Mouse (Mus musculus) forebrain, embryonic 14.5 days (tissue): ENCODE results near the gene Tex35. TPM values are rescaled to one million over a fixed set of nuclear protein-coding genes. Genes with fewer than 3 reads are reported as not detected.

Experiments
- ATAC-seq: fragments of 200-750 bp; cut with Nextera tagmentation; 2 replicates; pipeline ENCODE4 v1.8.0; 2017; ENCODE audit warnings: mild to moderate bottlenecking, moderate library complexity
- DNase-seq: peaks from one replicate; pipeline ENCODE4 v3.0.0-alpha.2; 2015; ENCODE audit warnings: low spot score
- H3K27ac ChIP-seq: fragments of 300-500 bp; sonication (generic); 2 replicates; pipeline ENCODE4 v1.5.1; 2014; ENCODE audit warnings: low read depth, mild to moderate bottlenecking, control low read depth, low read length, moderate library complexity
- H3K27me3 ChIP-seq: fragments of 300-500 bp; sonication (generic); replicated peaks from 2 replicates; pipeline ENCODE4 v1.6.1; 2014; ENCODE audit warnings: low read length, control low read depth, mixed read lengths; ENCODE audit not compliant: control insufficient read depth, insufficient read depth
- H3K36me3 ChIP-seq: fragments of 300-500 bp; sonication (generic); 2 replicates; pipeline ENCODE4 v1.6.1; 2014; ENCODE audit warnings: low read length, control low read depth; ENCODE audit not compliant: control insufficient read depth, insufficient read depth
- H3K4me1 ChIP-seq: fragments of 300-500 bp; sonication (generic); 2 replicates; pipeline ENCODE4 v1.6.1; 2014; ENCODE audit warnings: antibody characterized with exemption, low read length, control low read depth; ENCODE audit not compliant: control insufficient read depth, insufficient read depth
- H3K4me2 ChIP-seq: fragments of 300-500 bp; sonication (generic); 2 replicates; pipeline ENCODE4 v1.6.1; 2014; ENCODE audit warnings: mild to moderate bottlenecking, control low read depth, low read length
- H3K4me3 ChIP-seq: fragments of 300-500 bp; sonication (generic); 2 replicates; pipeline ENCODE4 v1.5.1; 2014; ENCODE audit warnings: low read depth, low read length, control low read depth
- H3K9ac ChIP-seq: fragments of 300-500 bp; sonication (generic); 2 replicates; pipeline ENCODE4 v1.6.1; 2014; ENCODE audit warnings: mild to moderate bottlenecking, low read length, control low read depth, moderate library complexity
- H3K9me3 ChIP-seq: fragments of 300-500 bp; sonication (generic); replicated peaks from 2 replicates; pipeline ENCODE4 v1.6.1; 2016; ENCODE audit warnings: low read length, control low read depth, mixed read lengths; ENCODE audit not compliant: control insufficient read depth
- WGBS: fragments of 180-500 bp; shearing (Covaris S2); extraction: QIAGEN DNeasy Blood & Tissue Kit; methylation state at CpG from one replicate; pipeline ENCODE4 v1.1.7; 2014; 5-methylcytosine and 5-hydroxymethylcytosine counted together
- polyA plus RNA-seq: library from polyadenylated mRNA; unstranded; fragments of >200 nt; fragmentation: Nextera tagmentation; extraction: Ambion mirVana; gene quantifications from 2 replicates; pipeline ENCODE4 v1.2.1, GENCODE M21; 2014

Tex35 gene
- polyA plus RNA-seq, 1 experiment from 2014 or later: not detected

DNA sequence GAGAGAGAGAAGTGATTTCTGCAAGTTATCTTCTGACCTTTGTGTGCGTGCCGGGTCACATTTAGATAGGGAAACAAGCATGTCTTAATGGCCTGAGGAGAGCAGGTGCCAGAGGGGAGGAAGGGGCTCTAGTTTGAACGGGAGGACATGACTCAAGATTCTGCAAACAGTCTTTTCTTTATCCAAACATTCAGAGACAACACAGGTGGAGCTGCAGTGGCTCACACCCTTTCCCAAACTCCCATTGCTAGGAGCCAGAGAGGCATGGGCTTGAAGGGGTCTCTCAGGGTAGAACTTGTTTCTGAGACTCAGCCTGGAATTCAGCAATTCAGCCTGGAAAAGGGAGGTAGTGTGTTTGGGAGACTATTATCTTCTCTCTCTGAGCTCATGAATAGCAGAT lies 15.4 kb upstream of the Tex35 start:
- DNase-seq (no peak), ATAC-seq (no peak)
- Histone ChIP-seq H3K9ac (no peak overlapping the region), H3K4me2 (no peak overlapping the region), H3K27me3 (no peaks in the 10 kb centered on the region), H3K9me3 (no peaks in the 10 kb centered on the region), H3K4me1 (no peaks in the 10 kb centered on the region), H3K36me3 (no peaks in the 10 kb centered on the region), H3K4me3 (no peak overlapping the region), H3K27ac (no peak overlapping the region)
- 93% methylated on average over 3 of the region's 3 CpGs for WGBS

DNA sequence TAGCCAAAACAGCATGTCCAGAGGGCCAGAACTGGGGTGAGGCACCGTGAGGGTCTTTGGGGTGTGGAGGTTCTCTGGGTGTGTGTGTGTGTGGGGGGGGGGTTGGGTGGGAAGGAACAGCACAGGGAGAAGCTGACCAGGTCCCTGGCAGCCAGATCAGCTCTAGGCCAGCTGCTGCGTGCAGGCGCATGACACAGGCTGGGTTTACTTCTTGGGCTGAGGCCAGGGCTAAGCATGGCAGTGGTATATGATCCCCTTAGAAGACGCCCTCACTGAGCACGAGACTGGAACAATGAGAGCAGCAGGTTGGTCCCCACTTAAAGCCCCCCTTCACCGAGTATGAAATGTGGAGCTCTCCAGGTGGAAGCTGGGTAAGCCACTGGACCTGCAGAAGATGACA lies 10.7 kb upstream of the Tex35 start:
- no peak overlapping the region for H3K27ac ChIP-seq
- 85% methylated on average over 6 of the region's 6 CpGs for WGBS
- H3K4me2 ChIP-seq: no peak overlapping the region
- no peaks in the 10 kb centered on the region for H3K4me1 ChIP-seq
- H3K36me3 ChIP-seq: no peaks in the 10 kb centered on the region
- DNase-seq: no peak
- H3K9ac ChIP-seq: no peak overlapping the region
- H3K9me3 ChIP-seq: no peaks in the 10 kb centered on the region
- H3K27me3 ChIP-seq: no peaks in the 10 kb centered on the region
- ATAC-seq: no peak
- H3K4me3 ChIP-seq: no peak overlapping the region

DNA sequence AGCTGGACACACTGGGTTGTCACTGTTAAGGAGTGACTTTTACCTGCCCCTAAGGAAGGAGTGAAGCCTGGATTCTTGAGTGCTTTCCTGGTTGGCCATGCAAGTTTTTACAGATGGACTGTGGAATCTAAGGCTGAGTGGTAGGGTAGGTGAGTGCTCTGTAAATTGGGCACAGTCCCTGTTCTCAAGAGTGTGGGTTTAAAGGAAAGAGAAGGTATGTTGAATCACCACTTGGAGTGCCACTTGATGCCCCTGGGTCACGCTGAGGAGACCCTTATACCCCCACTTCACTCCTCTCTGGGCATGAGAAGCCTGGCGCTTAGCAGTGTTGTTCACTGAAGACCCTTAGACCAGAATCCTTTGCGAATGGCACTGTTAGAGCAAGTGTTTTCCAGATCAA lies 9.0 kb upstream of the Tex35 start:
- Histone ChIP-seq H3K9ac (no peak overlapping the region), H3K36me3 (no peaks in the 10 kb centered on the region), H3K27me3 (no peaks in the 10 kb centered on the region), H3K27ac (no peak overlapping the region), H3K9me3 (no peaks in the 10 kb centered on the region), H3K4me3 (no peak overlapping the region), H3K4me2 (no peak overlapping the region), H3K4me1 (no peaks in the 10 kb centered on the region)
- DNase-seq: no peak
- 92% methylated on average over 3 of the region's 3 CpGs for WGBS
- no peak for ATAC-seq

DNA sequence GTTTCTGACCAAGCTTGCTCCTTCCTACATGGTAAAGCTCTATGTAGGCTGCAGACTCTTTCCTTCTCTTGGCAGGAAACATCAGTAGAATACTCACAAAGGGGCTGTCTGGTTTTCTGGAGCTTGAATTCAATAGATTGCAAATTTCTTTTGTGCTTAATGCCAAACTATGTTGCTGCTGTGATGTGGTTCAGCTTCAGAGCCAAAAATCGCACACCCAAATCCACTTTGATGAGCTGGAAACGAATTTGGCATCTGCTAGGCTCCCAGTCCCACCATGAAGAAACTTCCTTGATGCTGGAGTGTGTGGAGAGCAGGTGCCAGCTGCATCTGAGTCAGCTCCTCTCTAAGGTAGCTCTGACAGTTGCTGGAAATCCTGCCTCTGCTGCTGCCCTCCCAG lies 6.0 kb upstream of the Tex35 start:
- H3K36me3 ChIP-seq: no peaks in the 10 kb centered on the region
- H3K4me3 ChIP-seq: no peak overlapping the region
- H3K9ac ChIP-seq: no peak overlapping the region
- DNase-seq: peak; percentile 51
- WGBS: 57% methylated on average over 2 of the region's 2 CpGs
- no peak overlapping the region for H3K4me2 ChIP-seq
- H3K4me1 ChIP-seq: no peaks in the 10 kb centered on the region
- H3K27ac ChIP-seq: no peak overlapping the region
- H3K9me3 ChIP-seq: no peaks in the 10 kb centered on the region
- ATAC-seq: no peak
- H3K27me3 ChIP-seq: no peaks in the 10 kb centered on the region

DNA sequence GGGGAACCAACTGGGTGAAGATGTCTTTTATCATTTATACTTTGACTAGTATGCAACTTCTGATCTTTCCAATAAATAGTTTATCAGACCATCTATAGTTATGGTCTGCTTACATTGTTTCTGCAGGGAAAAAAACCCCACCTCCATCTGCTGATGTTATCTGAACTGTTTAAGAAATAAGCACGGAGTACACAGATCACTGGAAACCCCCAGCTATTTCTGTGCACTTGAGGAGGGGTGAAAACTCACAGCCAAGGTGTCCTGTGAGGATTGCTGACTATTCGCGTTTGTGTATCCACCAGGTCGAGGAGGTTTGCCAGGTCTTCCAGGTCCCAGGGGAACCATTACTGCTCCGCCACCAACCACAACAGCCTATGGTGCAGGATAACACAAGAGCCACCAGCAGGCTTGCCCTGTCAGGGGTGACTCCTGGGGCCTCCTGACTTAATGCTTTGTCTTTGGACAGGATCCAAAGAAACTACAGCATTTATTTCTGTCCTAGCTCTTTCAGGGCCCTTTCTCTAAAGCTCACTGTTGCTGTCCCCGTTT lies 1.9 kb upstream of the Tex35 start:
- Histone ChIP-seq H3K27ac (no peak overlapping the region), H3K4me2 (no peak overlapping the region), H3K4me3 (no peak overlapping the region), H3K9me3 (no peaks in the 10 kb centered on the region), H3K4me1 (no peaks in the 10 kb centered on the region), H3K9ac (no peak overlapping the region), H3K27me3 (no peaks in the 10 kb centered on the region), H3K36me3 (no peaks in the 10 kb centered on the region)
- ATAC-seq (no peak), DNase-seq (no peak)
- 85% methylated on average over 6 of the region's 6 CpGs for WGBS

DNA sequence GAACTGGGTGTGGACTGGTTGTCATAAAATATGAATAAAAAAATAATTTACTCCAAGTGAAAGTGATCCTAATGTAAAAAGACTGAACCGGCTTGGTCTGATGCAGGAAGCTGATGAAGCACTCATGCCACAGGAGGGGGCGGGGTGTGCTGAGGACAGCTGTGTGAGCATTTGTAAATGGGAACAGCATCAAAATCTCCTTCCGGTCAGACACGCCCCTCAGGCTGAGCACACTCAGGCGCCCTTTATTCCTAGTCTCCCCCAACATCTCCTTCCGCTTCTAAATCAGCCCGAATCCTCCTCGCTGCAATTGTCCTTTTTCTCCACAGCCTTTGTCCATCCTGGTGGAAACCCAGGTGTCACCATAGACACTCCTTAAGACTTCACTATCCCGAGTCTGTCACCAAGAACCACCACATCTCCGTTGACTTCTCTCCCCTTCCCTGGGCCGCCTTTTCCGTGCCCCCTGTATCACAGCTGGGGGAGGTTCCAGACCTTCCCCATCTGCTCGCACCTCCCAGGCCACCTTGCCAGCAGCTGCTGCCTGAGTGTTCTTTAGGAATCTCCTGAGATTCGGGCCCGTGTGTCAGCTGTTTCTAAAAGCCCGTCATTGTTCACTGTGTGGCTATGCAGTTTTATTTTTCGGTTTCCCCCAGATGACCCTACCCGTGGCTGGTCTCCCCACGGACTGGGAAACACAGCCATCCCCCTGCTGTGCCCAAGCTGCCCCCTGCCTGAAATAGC lies 7.2 kb downstream of the Tex35 start:
- Histone ChIP-seq H3K27ac (peak overlapping the region; percentile 64; the same call in 1 of the 2 replicates), H3K27me3 (no peaks in the 10 kb centered on the region), H3K9ac (peak overlapping the region; percentile 36; the same call in 1 of the 2 replicates), H3K4me1 (peaks cover 4% of the 10 kb centered on the region), H3K36me3 (no peaks in the 10 kb centered on the region), H3K9me3 (no peaks in the 10 kb centered on the region), H3K4me2 (peak overlapping the region; percentile 46), H3K4me3 (no peak overlapping the region)
- ATAC-seq (peak; percentile 91), DNase-seq (peak; percentile 75)
- 18% methylated on average over 19 of the region's 19 CpGs for WGBS

DNA sequence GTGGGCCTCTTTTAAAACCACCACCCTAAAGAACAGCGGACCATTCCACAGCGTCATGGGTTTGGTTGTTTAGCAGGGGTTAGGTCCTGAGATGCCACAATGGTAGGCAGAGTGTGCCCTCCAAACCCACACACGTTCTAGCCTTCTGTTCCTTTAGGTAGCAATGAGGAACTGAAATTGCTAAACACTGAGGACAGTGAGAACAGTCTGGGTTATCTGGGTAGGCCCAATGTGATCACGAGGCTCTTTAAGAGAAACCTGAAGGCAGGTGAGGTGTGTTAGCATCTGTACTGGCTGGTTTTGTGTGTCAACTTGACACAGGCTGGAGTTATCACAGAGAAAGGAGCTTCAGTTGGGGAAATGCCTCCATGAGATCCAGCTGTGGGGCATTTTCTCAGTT lies 12.9 kb downstream of the Tex35 start:
- H3K4me1 ChIP-seq: no peaks in the 10 kb centered on the region
- no peak overlapping the region for H3K4me3 ChIP-seq
- H3K27ac ChIP-seq: no peak overlapping the region
- no peak overlapping the region for H3K9ac ChIP-seq
- H3K9me3 ChIP-seq: no peaks in the 10 kb centered on the region
- WGBS: 86% methylated on average over 4 of the region's 4 CpGs
- DNase-seq: no peak
- no peaks in the 10 kb centered on the region for H3K36me3 ChIP-seq
- H3K4me2 ChIP-seq: no peak overlapping the region
- ATAC-seq: no peak
- H3K27me3 ChIP-seq: no peaks in the 10 kb centered on the region

DNA sequence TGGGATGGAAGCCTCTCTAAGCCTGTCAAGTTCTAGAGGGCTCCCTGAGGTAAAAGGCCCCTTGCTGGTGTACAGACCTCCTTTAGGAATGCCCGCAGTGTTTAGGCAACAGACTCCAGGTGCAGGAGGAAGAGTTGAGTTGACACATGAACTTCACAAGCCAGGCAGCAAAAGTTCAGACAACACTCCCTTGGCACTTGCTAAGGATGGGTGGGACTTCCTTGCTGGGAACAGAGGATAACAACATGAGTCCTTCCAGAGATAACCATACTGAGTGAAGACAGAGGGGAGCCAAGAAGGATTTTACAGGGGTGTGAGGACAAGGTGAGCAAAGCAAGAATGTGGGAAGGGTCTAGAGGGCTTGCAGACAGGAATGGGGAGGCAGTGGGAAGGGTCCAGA lies 15.9 kb downstream of the Tex35 start:
- Histone ChIP-seq H3K36me3 (no peaks in the 10 kb centered on the region), H3K27me3 (no peaks in the 10 kb centered on the region), H3K27ac (no peak overlapping the region), H3K9ac (no peak overlapping the region), H3K4me3 (no peak overlapping the region), H3K9me3 (no peaks in the 10 kb centered on the region), H3K4me1 (no peaks in the 10 kb centered on the region), H3K4me2 (no peak overlapping the region)
- DNase-seq (no peak), ATAC-seq (no peak)
- 89% methylated on average over 1 of the region's 1 CpGs for WGBS

DNA sequence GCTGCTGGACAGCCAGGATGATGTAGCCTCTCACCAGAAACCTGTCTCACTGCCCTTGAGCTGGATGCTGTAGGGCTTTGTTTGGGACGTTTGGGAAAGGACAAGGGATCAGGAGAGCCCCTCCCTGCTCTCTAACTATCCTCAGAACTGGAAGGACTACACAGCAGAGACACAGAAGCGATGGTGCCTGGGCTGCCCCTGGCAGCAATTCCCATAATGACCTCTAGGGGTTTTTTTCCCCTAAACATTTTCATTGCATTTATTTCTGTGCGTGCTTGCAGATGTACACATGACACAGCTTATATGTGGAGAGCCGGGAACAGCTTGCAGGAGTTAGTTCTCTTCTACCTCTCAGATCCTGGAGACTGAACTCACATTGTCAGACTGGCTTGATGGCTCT lies 16.3 kb downstream of the Tex35 start:
- no peak overlapping the region for H3K9ac ChIP-seq
- H3K4me2 ChIP-seq: no peak overlapping the region
- no peak overlapping the region for H3K27ac ChIP-seq
- WGBS: 63% methylated on average over 4 of the region's 4 CpGs
- DNase-seq: no peak
- no peaks in the 10 kb centered on the region for H3K36me3 ChIP-seq
- no peaks in the 10 kb centered on the region for H3K9me3 ChIP-seq
- no peaks in the 10 kb centered on the region for H3K27me3 ChIP-seq
- no peak for ATAC-seq
- H3K4me3 ChIP-seq: no peak overlapping the region
- H3K4me1 ChIP-seq: no peaks in the 10 kb centered on the region
